Mouse (Mus musculus) layer of hippocampus, postnatal 25 days (tissue): ENCODE results near the gene Olfr71. TPM values are rescaled to one million over a fixed set of nuclear protein-coding genes. Genes with fewer than 3 reads are reported as not detected.

Experiments
- DNase-seq, 2 experiments: peaks; one replicate each; pipeline ENCODE4 v3.0.0; 2022; ENCODE audit warnings: mixed read lengths in 2 of 2, low spot score in 1 of 2; ENCODE audit errors: extremely low spot score in 1 of 2
- total RNA-seq, 2 experiments: library from RNA; stranded (reverse); gene quantifications; 2 replicates each; pipeline ENCODE4 v1.2.3; 2021

Gene Olfr71
- total RNA-seq, 2 experiments from 2014 or later, result not detected

DNA sequence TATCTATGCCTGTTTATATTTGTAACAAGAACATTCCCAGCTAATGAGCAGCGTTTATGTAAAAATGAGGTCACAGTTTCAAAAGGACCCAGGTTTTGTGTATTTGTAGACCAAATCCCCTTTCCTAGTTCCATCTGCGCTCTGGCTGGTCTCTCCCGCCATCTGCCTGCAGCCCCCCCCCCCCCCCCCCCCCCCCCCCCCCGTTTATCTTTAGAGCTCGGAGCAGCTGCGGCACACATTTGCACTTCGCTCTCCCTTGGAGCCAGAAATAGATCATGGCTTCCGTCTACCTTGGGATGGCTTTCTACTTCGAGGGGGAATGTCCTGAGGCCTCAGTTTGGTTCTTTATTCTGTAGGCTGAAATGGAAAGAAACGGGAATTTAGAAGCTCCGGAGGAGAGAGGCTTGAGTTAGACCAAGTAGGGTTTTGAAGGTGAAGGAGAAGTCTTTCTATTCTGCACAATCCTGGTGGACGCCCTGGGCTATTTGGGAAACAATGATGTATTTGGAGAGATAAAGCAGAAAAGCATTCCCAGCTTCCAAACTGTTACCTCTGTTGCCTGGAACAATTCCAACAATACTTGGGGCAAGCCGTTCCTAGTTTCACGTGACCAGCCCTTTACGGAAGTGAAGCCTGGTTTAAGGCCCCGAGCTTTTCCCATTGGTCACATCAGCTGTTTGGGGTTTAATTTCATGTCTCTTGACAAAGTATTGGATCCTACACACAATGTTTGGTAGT is 10.6 kb upstream of the Olfr71 start:
- no peak for DNase-seq

GRCm38 (mm10) chr4:43713652-43714219 is 3.7 kb upstream of the Olfr71 start:
- no peak for DNase-seq

- peak; percentile 77 to 97 for DNase-seq
Measured at GRCm38 (mm10) chr4:43711821-43712220, 1.8 kb upstream of the Olfr71 start.

DNA sequence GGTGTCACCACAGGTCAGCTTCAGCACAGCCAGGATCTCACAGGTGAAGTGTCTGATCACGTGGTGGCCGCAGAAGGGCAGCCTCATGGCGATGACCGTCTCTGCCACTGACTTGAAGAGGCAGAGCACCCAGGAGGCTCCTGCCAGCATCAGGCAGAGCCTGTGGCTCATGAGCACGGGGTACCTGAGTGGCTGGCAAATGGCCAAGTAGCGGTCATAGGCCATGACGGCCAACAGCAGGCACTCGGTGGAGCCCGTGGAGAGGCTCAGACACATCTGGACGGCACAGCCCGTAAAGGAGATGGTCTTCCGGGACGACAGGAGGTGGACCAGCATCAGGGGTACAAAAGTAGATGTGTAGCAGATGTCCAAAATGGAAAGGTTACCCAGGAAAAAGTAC is 4.1 kb downstream of the Olfr71 start:
- no peak for DNase-seq

DNA sequence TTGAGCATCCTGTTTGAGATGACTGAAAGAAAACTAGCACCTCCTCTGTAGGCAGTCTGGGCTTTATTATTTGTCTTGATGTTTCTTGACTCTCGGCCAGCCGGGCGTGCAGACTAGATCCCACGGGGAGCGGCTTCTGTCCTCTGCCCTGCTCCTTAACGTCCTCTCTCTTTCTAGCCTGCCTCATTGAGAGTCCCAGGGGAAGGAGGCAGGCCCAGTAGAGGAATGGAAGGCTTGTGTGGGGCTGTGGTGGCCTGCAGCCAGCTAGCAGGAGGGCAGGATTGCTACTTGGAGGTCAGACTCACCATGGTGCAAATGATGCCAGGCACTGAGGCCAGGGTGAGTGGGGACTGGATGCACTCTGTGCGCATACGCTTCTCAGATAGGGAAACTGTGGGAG is 6.2 kb downstream of the Olfr71 start:
- no peak for DNase-seq

DNA sequence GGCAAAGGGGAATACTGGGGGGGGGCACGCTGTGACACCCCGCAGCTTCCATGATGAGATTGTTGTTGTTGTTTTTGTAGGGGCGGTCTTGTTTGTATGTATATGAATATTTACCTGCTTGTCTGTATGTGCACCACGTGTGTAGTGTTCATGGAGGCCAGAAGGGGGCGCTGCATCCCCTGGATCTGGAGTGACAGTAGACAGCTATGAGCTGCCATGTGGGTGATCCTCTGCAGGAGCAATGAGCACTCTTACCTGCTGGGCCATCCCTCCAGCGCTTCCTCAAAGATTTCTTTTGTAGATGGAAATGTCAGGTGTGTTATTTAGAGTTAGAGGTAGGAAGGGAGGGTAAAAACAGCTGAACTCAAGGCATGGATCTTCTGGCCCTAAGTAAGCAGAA is 6.6 kb downstream of the Olfr71 start:
- DNase-seq, result no peak

DNA sequence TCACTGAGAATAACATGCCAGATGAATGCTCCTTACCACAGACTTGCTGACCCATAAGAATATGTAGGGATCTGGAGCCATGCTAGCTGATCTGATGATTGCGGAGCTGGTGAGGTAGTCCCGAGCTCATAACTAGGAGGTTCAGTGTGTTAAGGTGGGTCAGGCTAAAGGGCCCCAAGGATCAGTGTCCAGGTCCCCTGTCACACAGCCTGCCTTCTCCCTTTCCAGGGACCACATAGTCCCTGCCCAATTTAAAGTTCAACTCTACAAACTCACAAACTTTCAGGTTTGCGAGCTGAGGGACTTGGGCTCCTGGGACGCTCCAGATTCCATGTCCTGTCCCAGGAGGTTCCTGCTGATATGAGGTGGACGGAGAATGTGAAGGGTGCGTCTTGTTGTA is 9.3 kb downstream of the Olfr71 start, which contains the start of gene Olfr70:
TSS of gene Olfr70 (minus strand) at position 101 of the 400 bp plus-strand sequence.
- DNase-seq, result no peak

DNA sequence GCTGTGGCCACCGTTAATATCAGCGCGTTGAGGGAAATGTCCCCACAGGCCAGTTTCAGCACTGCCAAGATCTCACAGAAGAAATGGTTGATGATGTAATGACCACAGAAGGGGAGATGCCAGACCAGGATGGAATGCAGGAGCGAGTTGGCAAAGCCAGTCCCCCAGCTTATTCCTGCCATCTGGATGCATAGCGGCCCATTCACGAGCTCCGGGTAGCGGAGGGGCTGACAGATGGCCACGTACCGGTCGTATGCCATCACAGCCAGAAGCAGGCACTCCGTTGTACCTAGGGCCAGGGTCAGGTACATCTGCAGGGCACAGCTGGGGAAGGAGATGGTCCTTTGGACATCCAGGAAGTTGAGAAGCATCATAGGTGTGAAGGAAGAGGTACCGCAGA is 13.5 kb downstream of the Olfr71 start:
- DNase-seq, result no peak

GRCm38 (mm10) chr4:43695249-43695671 is 14.8 kb downstream of the Olfr71 start:
- DNase-seq, result no peak

DNA sequence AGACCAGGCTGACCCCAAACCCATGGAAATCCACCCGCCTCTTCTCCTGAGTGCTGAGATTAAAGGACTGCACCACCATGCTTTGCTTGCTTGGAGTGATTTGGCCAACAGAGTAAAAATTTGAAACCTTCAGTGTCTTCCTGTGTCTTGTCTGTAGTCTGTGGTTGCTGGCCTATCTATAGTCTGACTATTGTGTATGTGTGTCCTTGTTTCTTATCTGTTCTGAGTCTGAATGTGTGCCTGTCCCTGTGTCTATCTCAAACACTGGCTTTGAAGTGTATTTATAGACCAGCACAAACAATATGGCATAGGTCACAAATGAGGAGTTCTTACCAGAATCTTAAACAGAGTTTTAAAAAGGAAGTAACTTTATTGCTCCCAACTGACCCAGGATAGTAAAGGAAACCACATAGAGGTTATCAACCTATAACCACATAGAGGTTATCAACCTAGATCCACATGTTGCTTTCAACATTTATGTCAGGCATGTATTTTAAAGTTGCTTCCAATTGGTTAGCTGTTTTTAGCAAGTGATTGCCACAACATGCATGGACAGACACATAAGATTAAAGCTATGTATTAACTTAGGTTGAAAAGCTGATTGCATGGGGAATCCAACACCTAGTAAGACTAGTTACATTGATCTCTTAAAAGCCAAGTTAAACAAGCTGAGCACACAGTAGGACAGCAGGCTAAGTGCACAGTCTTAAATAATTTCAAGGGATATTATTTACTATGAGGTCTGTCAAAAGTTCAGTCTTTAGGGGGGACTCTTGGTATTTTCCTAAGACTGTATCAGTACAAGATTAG is 15.4 kb downstream of the Olfr71 start:
- DNase-seq, result no peak

DNA sequence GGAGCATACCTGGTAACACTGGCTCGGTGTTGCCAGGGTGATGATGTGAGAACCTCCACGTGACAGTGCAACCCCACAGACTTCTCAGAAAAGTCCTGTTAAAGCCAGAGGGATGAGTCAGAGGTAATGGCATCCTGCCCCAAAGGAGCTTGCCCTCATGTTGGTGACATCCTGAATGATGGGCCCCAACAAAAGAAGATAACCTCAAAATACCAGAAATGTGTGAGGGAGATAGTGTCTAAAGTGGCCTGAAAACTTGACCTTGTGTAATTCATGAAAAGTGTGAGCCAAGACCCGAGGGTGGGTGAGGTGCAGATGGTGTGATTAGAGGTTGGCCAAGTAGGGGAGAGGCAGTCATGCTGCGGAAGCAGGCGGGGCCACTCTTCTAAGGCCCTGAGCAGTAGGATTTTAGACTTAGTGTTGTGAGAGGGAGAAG is 16.2 kb downstream of the Olfr71 start:
- DNase-seq, result no peak

- DNase-seq, result no peak
Measured at GRCm38 (mm10) chr4:43691026-43691425, 19.0 kb downstream of the Olfr71 start.

- no peak for DNase-seq
Measured at GRCm38 (mm10) chr4:43690021-43690420, 20.0 kb downstream of the Olfr71 start.

DNA sequence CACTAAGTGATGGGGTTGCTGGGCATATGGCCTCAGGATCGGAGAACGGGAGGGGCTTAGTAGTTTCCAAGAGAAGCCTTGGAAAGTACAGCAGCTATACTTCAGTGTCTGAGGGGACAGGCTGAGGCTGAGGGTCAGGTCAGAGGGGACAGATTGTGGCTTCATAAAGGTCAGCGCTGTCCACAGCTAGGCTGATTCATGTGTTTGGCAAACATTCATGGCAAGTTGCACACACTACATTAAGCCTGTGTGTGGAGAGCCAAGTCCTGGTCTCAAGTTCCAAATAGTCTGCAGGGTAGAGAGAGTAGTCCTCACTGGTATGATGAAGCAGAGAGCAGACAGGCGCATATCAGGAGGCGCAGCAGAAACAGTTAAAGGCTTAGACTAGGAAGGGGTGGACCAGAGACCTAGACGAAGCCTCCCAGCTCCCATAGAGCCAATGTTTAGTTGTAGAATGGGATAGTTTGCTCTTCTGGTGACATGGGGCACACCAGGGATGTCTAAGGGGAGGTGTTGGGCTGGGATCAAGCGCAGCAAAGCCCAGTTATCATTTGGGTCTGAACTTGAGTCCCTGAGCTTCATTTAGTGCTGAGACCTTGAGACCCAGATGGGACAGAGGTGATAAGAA is 30.5 kb downstream of the Olfr71 start:
- no peak for DNase-seq

DNA sequence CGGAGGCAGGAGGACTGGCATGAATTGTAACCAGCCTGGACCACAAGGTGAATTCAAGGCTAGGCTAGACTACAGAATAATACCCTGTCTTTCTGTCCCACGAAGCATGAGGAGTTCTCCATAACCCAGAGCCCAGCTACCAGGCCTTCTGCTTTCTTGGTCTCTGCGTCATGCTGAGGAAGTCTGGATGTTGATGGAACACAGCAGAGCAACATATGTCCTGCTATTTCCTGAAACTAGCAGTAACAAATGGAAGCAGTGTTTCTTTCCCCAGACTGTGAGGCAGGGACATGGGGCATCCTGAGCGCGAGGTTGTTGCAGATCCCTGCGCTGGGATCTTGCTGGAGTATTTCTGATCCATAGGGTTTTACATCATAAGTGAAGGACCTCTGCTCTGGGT is 31.5 kb downstream of the Olfr71 start:
- no peak for DNase-seq

- DNase-seq, result no peak
Measured at GRCm38 (mm10) chr4:43675608-43676007, 34.4 kb downstream of the Olfr71 start.

- DNase-seq, result no peak
Measured at GRCm38 (mm10) chr4:43674974-43675373, 35.1 kb downstream of the Olfr71 start.

GRCm38 (mm10) chr4:43673703-43674102 is 36.4 kb downstream of the Olfr71 start:
- DNase-seq, result no peak

DNA sequence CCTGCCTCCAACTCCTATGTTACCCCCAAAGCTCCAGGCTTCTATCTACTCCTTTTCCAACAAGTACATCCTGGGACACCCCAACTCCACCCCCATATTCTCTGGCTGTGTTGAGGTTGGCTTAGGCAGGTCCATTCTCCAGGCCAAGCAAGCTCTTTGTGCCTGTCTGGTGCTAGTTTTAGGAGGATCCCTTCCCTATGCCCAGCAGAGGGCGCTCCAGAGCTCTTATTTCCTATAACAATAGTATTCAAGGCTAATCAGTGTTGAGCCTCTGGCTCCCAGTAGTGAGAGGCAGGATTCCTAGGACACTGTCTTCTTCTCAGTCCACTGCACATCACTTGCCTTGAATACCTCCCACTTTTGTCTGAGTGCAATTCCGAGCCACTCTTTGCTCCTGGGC is 38.0 kb downstream of the Olfr71 start:
- DNase-seq, result peak; percentile 78 to 99

GRCm38 (mm10) chr4:43669428-43669794 is 40.6 kb downstream of the Olfr71 start:
- peak in 1 of 2 experiments; percentile 35 for DNase-seq
